Mouse (Mus musculus): ENCODE data around the gene Egln3. TPM values are rescaled to one million over a fixed set of nuclear protein-coding genes. Genes with fewer than 3 reads are reported as not detected.

Gene Egln3
- polyA plus RNA-seq, 1 experiment from 2014 or later = 2.9 TPM

DNA sequence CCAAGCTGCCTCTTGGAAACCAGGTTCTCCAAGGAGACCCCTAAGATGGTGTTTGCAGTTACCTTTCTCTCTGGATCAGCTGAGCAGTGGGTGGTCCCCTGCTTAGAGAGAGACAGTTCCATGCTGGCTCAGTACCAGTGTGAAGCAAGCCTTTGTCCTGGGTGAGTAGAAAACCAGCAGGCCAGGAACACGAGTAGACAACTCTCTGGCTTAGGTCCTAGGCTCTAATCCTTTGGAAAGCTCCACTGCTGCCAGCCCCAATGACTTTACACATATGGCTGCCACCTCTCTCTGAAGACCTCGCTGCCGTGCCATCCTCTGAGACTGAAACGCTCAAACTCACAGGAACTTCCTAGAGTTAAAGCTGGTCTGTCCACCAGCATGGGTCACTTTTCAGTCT lies 34.9 kb downstream of the Egln3 start:
- H3K9me3 ChIP-seq (replicated peaks) = no peaks in the 10 kb centered on the region
- no peaks in the 10 kb centered on the region for H3K36me3 ChIP-seq
- no peak for DNase-seq (ENCODE audit: low spot score)
- H3K27ac ChIP-seq = no peak overlapping the region
- peaks cover 7% of the 10 kb centered on the region; the same call in 1 of the 2 replicates for H3K4me1 ChIP-seq
- peaks cover 21% of the 10 kb centered on the region for H3K27me3 ChIP-seq (ENCODE audit: low read depth, poor library complexity, severe bottlenecking)
- no peak overlapping the region for H3K4me3 ChIP-seq
- WGBS = 90% methylated on average over 4 of the region's 4 CpGs

DNA sequence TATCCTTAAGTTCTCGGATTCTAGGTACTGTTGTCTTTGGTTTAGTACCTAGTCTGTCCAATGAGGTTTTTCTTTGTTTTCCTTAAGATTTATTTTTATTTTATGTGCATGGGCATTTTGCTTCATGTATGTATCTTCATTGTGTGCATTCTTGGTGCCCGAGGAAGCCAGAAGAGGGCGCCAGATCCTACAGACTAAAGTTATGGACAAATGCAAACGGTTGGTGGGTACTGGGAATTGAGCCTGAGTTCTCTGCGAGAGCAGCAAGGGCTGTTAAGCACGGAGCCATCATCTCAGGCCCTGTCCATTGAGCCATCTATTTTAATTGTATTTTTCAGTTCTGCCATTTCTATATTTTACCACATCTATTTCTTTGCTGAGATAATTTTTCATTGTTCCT lies 35.9 kb downstream of the Egln3 start:
- Histone ChIP-seq H3K4me1 (peaks cover 11% of the 10 kb centered on the region), H3K27ac (no peak overlapping the region), H3K36me3 (no peaks in the 10 kb centered on the region), H3K27me3 (ENCODE audit: low read depth, poor library complexity, severe bottlenecking) (peaks cover 32% of the 10 kb centered on the region), H3K4me3 (no peak overlapping the region), H3K9me3 (replicated peaks) (no peaks in the 10 kb centered on the region)
- DNase-seq (ENCODE audit: low spot score) = no peak
- WGBS = 90% methylated on average over 6 of the region's 6 CpGs

DNA sequence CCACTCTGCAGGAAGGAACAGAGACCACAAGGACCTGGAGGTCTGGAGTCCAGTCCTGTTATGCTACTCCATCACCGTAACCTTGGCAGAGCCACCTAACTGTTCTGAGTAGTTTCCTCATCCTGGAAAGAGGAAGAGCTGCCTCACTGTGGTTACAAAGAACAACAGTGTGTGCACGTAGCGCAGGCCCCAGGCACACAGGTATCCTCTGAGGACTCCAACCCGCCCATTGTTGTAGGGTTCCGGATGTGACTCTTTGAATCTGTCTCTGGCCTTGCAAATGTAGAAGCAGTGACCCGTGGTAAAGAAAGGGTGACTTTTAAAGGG lies 39.0 kb downstream of the Egln3 start:
- H3K4me3 ChIP-seq = no peak overlapping the region
- H3K27me3 ChIP-seq (ENCODE audit: low read depth, poor library complexity, severe bottlenecking) = peaks cover 55% of the 10 kb centered on the region
- H3K4me1 ChIP-seq = peaks cover 24% of the 10 kb centered on the region
- DNase-seq (ENCODE audit: low spot score) = no peak
- no peaks in the 10 kb centered on the region for H3K36me3 ChIP-seq
- WGBS = 66% methylated on average over 6 of the region's 6 CpGs
- no peaks in the 10 kb centered on the region for H3K9me3 ChIP-seq (replicated peaks)
- no peak overlapping the region for H3K27ac ChIP-seq

DNA sequence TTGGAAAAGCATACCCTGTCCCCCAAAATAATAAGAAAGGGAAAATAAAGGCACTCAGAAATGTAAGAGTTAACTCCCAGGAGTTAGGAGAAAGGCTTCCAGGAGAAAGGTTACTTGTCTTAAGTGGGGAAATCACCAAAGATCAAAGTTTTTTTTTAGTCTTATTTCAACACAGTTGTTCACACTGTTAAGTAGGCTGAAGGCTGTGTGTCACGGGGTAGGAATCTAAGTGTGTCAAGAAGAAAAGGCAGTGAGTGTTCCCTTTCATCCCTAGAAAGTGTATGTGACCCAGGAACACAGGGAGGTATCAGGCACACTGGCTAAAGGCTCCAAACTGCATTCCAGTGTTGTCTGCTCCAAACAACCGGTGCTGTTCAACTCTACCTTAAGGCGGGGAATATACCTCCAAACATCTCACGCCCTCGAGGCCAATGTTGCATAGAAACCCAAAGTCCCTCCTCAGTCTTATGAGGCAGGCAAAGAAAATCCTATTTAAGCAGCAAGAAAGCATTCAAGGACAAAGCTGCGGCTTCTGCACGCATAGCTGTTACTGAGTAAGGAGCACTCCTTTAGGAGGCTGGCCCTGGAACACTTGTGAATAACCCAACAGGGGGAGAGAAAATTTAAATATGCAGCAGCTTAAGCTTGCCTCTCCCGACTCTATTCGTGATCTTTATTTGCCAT lies 39.5 kb downstream of the Egln3 start:
- peaks cover 55% of the 10 kb centered on the region for H3K27me3 ChIP-seq (ENCODE audit: low read depth, poor library complexity, severe bottlenecking)
- DNase-seq (ENCODE audit: low spot score) = no peak
- no peaks in the 10 kb centered on the region for H3K36me3 ChIP-seq
- H3K9me3 ChIP-seq (replicated peaks) = no peaks in the 10 kb centered on the region
- WGBS = 31% methylated on average over 9 of the region's 9 CpGs
- H3K27ac ChIP-seq = no peak overlapping the region
- no peak overlapping the region for H3K4me3 ChIP-seq
- peaks cover 24% of the 10 kb centered on the region for H3K4me1 ChIP-seq

DNA sequence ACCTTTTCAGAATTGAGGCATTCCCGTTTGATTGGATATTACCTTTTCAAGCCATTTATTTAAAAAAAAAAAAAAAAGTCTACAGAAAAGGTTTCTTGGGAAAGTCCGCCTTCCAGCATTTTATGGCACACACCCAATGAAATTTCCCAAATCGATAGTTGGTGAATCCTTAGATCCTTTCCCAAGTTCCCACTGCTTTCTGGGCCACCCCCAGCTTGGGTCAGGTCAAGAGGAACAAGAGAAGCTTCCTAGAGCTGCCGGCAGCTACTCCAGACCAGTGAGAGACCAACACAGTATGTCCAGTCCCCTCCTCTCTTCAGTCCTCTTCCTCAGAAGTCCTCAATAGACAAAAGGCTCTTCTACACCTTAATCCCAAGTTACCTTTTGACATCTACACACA lies 40.5 kb downstream of the Egln3 start:
- Histone ChIP-seq H3K27ac (0 out of 2 replicates have a peak overlapping the region, but pooled peaks have one; percentile 50), H3K4me1 (peaks cover 24% of the 10 kb centered on the region), H3K36me3 (no peaks in the 10 kb centered on the region), H3K4me3 (peak overlapping the region; percentile 45), H3K9me3 (replicated peaks) (no peaks in the 10 kb centered on the region), H3K27me3 (ENCODE audit: low read depth, poor library complexity, severe bottlenecking) (peaks cover 55% of the 10 kb centered on the region)
- DNase-seq (ENCODE audit: low spot score) = no peak
- WGBS = 13% methylated on average over 4 of the region's 4 CpGs

DNA sequence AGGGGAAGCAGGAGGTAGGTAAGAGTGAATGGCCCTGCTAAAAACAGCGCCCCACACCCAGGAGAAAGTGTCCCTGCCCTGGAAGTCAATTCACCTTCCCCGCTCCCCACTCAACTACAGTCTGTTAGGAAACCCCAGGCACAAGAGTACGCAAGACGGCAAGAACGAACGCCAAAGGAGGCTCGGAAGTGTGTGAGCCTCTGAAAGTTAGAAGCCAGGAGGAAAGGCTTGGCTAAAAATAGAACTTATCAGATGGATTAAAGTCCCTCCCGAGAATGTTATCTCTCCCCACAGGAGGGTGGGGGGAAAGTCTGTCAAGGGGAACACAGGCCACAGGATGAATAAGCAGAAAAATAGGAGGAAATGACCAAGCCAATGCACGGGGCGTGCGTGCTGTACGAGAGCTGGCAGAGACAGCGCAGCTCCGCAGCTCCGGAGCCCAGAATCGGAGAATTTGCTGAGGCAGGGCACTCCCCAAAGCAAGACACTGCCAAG lies 41.0 kb downstream of the Egln3 start:
- Histone ChIP-seq H3K4me1 (peaks cover 24% of the 10 kb centered on the region), H3K36me3 (no peaks in the 10 kb centered on the region), H3K27me3 (ENCODE audit: low read depth, poor library complexity, severe bottlenecking) (peaks cover 55% of the 10 kb centered on the region), H3K4me3 (peak overlapping the region; percentile 45), H3K27ac (peak overlapping the region; percentile 50; the same call in 1 of the 2 replicates), H3K9me3 (replicated peaks) (no peaks in the 10 kb centered on the region)
- 2% methylated on average over 16 of the region's 16 CpGs for WGBS
- peak; percentile 70 for DNase-seq (ENCODE audit: low spot score)

DNA sequence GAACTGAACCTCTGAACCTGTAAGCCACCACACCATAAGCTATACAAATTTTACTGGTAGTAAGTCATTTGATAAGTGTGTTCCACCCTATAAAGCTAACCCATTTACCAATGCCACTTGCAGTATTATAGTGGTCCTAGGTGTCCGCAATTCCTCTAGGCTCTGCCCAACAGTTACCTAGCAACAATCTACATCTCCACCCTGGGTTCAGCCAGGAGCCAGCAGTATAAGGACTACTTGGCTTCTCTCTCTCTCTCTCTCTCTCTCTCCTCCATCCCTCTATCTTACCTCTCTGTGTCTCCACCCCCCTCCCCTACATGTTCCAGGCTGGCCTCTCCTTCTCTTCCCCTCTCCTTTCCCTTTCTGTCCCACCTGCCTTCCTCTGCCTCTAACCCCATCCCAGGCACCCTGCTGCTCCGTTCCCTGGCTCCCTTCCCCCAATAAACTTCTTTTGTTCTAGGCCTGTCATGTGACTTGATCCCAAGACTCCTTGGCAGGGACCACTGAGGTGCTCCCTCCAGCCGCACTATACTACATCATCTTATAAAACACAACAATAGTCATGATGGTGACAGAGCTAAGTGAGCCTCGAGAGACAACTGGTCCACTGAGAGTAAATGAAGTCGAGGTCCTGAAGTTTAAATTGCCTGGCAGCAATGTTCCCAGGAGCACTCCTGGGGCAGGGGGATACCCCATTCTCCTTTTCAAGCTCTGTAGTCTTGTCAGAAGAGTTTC lies 42.0 kb downstream of the Egln3 start:
- Histone ChIP-seq H3K4me1 (peaks cover 24% of the 10 kb centered on the region), H3K4me3 (no peak overlapping the region), H3K27me3 (ENCODE audit: low read depth, poor library complexity, severe bottlenecking) (peaks cover 54% of the 10 kb centered on the region), H3K9me3 (replicated peaks) (no peaks in the 10 kb centered on the region), H3K36me3 (no peaks in the 10 kb centered on the region), H3K27ac (no peak overlapping the region)
- 21% methylated on average over 5 of the region's 5 CpGs for WGBS
- no peak for DNase-seq (ENCODE audit: low spot score)

DNA sequence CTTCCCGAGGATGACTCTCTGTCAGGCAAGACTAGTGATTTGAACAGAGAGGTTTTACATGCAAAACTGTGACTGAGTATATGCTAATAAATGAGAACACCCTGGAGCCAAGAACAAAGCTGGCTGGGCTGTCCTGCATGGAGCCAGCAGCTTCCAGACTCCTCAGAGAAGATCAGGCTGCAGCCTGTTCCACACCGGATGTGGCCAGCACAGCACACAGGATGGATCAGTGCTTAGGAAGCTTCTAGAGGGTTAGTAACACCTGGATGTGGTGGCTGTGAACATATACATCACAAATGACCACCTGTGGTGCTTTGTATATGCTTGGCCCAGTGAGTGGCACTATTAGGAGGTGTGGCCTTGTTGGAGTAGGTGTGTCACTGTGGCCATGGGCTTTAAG lies 43.4 kb downstream of the Egln3 start:
- WGBS = 82% methylated on average over 2 of the region's 2 CpGs
- peaks cover 48% of the 10 kb centered on the region for H3K27me3 ChIP-seq (ENCODE audit: low read depth, poor library complexity, severe bottlenecking)
- no peak for DNase-seq (ENCODE audit: low spot score)

DNA sequence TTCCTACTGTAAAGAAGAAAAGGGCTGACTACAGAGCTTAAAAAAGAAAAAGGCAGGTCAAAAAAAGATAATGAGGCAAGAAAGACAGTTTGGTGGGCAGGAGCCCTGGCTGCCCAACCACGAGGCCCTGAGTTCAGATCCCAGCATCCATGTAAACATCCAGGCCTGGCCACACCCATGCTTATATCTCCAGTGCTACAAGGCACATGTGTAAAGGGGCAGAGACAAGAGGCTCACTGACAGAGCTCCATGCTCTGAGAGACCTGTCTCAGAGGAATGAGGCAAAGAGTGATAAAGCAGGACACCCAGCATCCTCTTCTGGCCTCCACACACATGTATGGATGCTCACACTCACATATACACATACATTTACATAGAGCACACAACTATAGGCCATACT lies 48.9 kb downstream of the Egln3 start:
- 84% methylated on average over 1 of the region's 1 CpGs for WGBS
- no peaks in the 10 kb centered on the region for H3K36me3 ChIP-seq
- no peak for DNase-seq (ENCODE audit: low spot score)
- 0 out of 2 replicates have a peak, but pooled peaks cover under 1% of the 10 kb centered on the region for H3K27me3 ChIP-seq (ENCODE audit: low read depth, poor library complexity, severe bottlenecking)
- no peaks in the 10 kb centered on the region for H3K4me1 ChIP-seq
- no peaks in the 10 kb centered on the region for H3K9me3 ChIP-seq (replicated peaks)
- H3K4me3 ChIP-seq = no peak overlapping the region
- H3K27ac ChIP-seq = no peak overlapping the region

More for the DNA sequence above, 43.4 kb downstream of the Egln3 start:
- peaks cover 24% of the 10 kb centered on the region for H3K4me1 ChIP-seq
- no peak overlapping the region for H3K27ac ChIP-seq
- no peak overlapping the region for H3K4me3 ChIP-seq
- H3K36me3 ChIP-seq = no peaks in the 10 kb centered on the region
- H3K9me3 ChIP-seq (replicated peaks) = no peaks in the 10 kb centered on the region

DNA sequence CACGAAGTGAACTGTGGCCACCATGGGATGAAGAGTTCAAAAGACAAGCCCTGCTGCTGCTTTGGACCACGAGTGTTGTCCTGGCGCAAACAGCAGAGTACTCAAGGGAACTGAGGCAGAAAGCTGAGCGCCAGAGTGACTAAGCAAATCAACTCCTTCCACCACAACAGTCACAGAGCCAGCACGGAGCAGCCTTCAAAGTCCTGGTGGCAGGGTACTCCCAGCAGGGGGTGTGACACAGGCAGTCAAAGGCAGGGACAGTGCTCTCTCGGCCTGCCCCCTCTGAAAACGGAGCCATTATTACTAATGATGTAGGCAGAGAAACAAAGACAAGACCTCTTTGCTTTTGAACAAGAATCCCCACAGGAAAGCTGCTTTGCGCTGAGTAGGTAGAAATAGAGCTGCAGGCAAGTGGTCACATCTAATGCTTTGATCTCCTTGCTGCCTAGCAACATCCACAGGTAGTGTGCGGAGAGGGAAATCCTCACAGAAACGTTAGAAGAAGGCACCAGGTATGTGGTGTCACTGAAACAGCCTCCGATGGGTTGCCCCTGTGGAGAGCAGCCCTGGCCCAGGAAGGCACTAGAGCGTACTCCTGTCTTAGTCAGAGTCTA lies 56.6 kb downstream of the Egln3 start:
- WGBS = 26% methylated on average over 12 of the region's 12 CpGs
- peaks cover 12% of the 10 kb centered on the region for H3K4me1 ChIP-seq
- no peaks in the 10 kb centered on the region for H3K27me3 ChIP-seq (ENCODE audit: low read depth, poor library complexity, severe bottlenecking)
- H3K36me3 ChIP-seq = no peaks in the 10 kb centered on the region
- peak; percentile 40 for DNase-seq (ENCODE audit: low spot score)
- no peaks in the 10 kb centered on the region for H3K9me3 ChIP-seq (replicated peaks)
- no peak overlapping the region for H3K4me3 ChIP-seq
- H3K27ac ChIP-seq = no peak overlapping the region; the same call in 1 of the 2 replicates
